Mouse (Mus musculus) stomach, postnatal 0 days (tissue): ENCODE results near the gene Arap2.

Experiments used
- CTCF ChIP-seq: IDR thresholded peaks from 2 replicates; pipeline ENCODE4 v1.5.1; 2016; ENCODE audit warnings: antibody characterized with exemption, low read depth, mild to moderate bottlenecking, moderate library complexity
- EP300 ChIP-seq: optimal IDR thresholded peaks from 2 replicates; pipeline ENCODE3; 2016; ENCODE audit warnings: antibody characterized with exemption

DNA sequence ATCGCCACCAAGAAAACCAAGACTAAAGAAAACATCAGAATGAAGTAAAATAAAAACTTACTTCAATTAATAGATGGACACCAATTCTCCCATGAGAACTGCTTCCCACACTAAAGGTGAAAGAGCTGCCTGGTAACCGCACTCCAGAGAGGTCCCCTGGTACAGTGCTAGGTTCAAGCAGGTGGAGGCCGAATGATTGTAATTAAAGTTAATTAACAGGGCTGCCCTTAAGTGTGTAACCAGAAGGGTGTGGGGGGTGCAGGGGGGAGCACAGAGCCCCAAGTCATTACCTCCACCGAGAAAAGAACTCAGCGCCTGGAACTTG lies 538 bp downstream of the Arap2 start:
- TF ChIP-seq CTCF: no peak
- no peak for TF ChIP-seq EP300
